Mouse (Mus musculus): Measurements from ENCODE around the gene Siah1b. TPM values are rescaled to one million over a fixed set of nuclear protein-coding genes. Genes with fewer than 3 reads are reported as not detected.

Gene Siah1b
- polyA plus RNA-seq (2014; fragmentation: Nextera tagmentation; extraction: Ambion mirVana): 39.7 and 43.5 TPM in 2 replicates

- no peak within 1 kb of the TSS; the same call in 1 of the 2 replicates for H3K27ac ChIP-seq (ENCODE audit: low read depth, low read length)
- no peaks in the 10 kb centered on the region for H3K4me1 ChIP-seq (replicated peaks; ENCODE audit: control insufficient read depth, insufficient read depth, low read length)
- no peaks in the 10 kb centered on the region for H3K9me3 ChIP-seq (ENCODE audit: control insufficient read depth, low read length)
- DNase-seq (ENCODE audit: low spot score) (peak; percentile 89), ATAC-seq (ENCODE audit: low FRiP score) (peak; percentile 99)
- H3K9ac ChIP-seq (ENCODE audit: low read depth, low read length): peak within 1 kb of the TSS; percentile 44; the same call in 1 of the 2 replicates
- peak within 1 kb of the TSS; percentile 52 for H3K4me3 ChIP-seq (ENCODE audit: low read depth, low read length)
- WGBS: 19% methylated on average over 53 of the region's 54 CpGs
- H3K36me3 ChIP-seq (ENCODE audit: control insufficient read depth, insufficient read depth, low read length): no peaks in the 10 kb centered on the region
- H3K27me3 ChIP-seq (ENCODE audit: control insufficient read depth, insufficient read depth, low read length): no peaks in the 10 kb centered on the region
- H3K4me2 ChIP-seq (replicated peaks; ENCODE audit: low read depth, low read length): peak within 1 kb of the TSS; percentile 54
Measured at GRCm38 (mm10) chrX:164076040-164076775, at the start of gene Siah1b. Gene Siah1b (minus strand): TSS chrX:164076493.

DNA sequence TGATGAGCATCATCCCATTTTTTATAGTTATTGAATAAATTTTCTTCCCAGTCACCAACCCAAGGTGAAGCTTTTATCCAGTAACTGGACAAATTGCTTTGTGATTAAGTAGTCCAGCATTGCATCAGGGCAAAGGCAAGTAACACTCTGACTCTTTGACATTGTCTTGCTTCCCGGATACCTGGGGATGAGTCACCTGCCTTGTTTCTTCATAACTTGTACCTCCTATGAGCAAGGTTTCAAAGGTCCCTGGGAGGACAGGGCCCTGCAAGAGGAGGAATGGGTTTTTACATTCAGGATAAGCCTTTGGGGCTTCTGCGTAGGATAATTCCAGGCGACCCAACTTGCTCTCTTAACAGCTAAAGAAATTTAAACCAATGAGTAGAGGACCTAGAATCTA lies 47.6 kb upstream of the Siah1b start:
- Histone ChIP-seq H3K4me1 (replicated peaks; ENCODE audit: control insufficient read depth, insufficient read depth, low read length) (no peaks in the 10 kb centered on the region), H3K9ac (ENCODE audit: low read depth, low read length) (no peak overlapping the region), H3K27ac (ENCODE audit: low read depth, low read length) (no peak overlapping the region), H3K27me3 (ENCODE audit: control insufficient read depth, insufficient read depth, low read length) (no peaks in the 10 kb centered on the region), H3K9me3 (ENCODE audit: control insufficient read depth, low read length) (no peaks in the 10 kb centered on the region), H3K4me3 (ENCODE audit: low read depth, low read length) (no peak overlapping the region), H3K36me3 (ENCODE audit: control insufficient read depth, insufficient read depth, low read length) (no peaks in the 10 kb centered on the region), H3K4me2 (replicated peaks; ENCODE audit: low read depth, low read length) (no peak overlapping the region)
- no peak for DNase-seq (ENCODE audit: low spot score)
- WGBS: 86% methylated on average over 3 of the region's 3 CpGs
- no peak for ATAC-seq (ENCODE audit: low FRiP score)

DNA sequence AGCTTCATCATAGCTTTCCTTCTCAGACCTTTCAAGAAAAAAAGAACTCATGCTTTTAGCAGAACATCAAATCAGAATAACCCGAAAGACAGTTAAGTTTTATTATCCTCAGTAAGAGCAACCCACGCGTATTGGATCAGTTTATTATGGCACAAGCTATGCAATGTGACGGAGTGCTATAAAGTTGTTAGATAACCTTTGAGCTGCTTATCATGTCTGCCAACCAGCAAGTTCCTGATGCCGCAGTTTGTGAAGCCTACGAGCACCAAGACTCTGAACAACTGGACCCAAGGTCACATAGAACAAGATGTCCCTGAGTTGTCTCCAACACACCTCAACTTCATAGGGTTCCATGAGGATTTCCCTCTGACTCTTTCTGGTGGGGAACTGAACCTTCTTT lies 37.5 kb upstream of the Siah1b start:
- Histone ChIP-seq H3K9ac (ENCODE audit: low read depth, low read length) (no peak overlapping the region), H3K36me3 (ENCODE audit: control insufficient read depth, insufficient read depth, low read length) (no peaks in the 10 kb centered on the region), H3K4me2 (replicated peaks; ENCODE audit: low read depth, low read length) (no peak overlapping the region), H3K4me1 (replicated peaks; ENCODE audit: control insufficient read depth, insufficient read depth, low read length) (no peaks in the 10 kb centered on the region), H3K27me3 (ENCODE audit: control insufficient read depth, insufficient read depth, low read length) (no peaks in the 10 kb centered on the region), H3K27ac (ENCODE audit: low read depth, low read length) (no peak overlapping the region), H3K4me3 (ENCODE audit: low read depth, low read length) (no peak overlapping the region), H3K9me3 (ENCODE audit: control insufficient read depth, low read length) (no peaks in the 10 kb centered on the region)
- ATAC-seq (ENCODE audit: low FRiP score) (no peak), DNase-seq (ENCODE audit: low spot score) (no peak)
- 95% methylated on average over 6 of the region's 6 CpGs for whole genome bisulfite sequencing

- Histone ChIP-seq H3K27me3 (ENCODE audit: control insufficient read depth, insufficient read depth, low read length) (no peaks in the 10 kb centered on the region), H3K9ac (ENCODE audit: low read depth, low read length) (no peak overlapping the region), H3K27ac (ENCODE audit: low read depth, low read length) (no peak overlapping the region), H3K4me2 (replicated peaks; ENCODE audit: low read depth, low read length) (no peak overlapping the region), H3K36me3 (ENCODE audit: control insufficient read depth, insufficient read depth, low read length) (no peaks in the 10 kb centered on the region), H3K4me3 (ENCODE audit: low read depth, low read length) (no peak overlapping the region), H3K4me1 (replicated peaks; ENCODE audit: control insufficient read depth, insufficient read depth, low read length) (no peaks in the 10 kb centered on the region), H3K9me3 (ENCODE audit: control insufficient read depth, low read length) (no peaks in the 10 kb centered on the region)
- WGBS: 77% methylated on average over 3 of the region's 3 CpGs
- DNase-seq (ENCODE audit: low spot score): no peak
- ATAC-seq (ENCODE audit: low FRiP score): no peak
Measured at GRCm38 (mm10) chrX:164111146-164111545, 34.9 kb upstream of the Siah1b start.

- Histone ChIP-seq H3K9ac (ENCODE audit: low read depth, low read length) (no peak overlapping the region), H3K36me3 (ENCODE audit: control insufficient read depth, insufficient read depth, low read length) (no peaks in the 10 kb centered on the region), H3K27ac (ENCODE audit: low read depth, low read length) (no peak overlapping the region), H3K9me3 (ENCODE audit: control insufficient read depth, low read length) (no peaks in the 10 kb centered on the region), H3K27me3 (ENCODE audit: control insufficient read depth, insufficient read depth, low read length) (peaks cover 3% of the 10 kb centered on the region; the same call in 1 of the 2 replicates), H3K4me2 (replicated peaks; ENCODE audit: low read depth, low read length) (no peak overlapping the region), H3K4me3 (ENCODE audit: low read depth, low read length) (no peak overlapping the region), H3K4me1 (replicated peaks; ENCODE audit: control insufficient read depth, insufficient read depth, low read length) (no peaks in the 10 kb centered on the region)
- WGBS: 73% methylated on average over 6 of the region's 6 CpGs
- DNase-seq (ENCODE audit: low spot score) (no peak), ATAC-seq (ENCODE audit: low FRiP score) (0 out of 2 replicates have a peak, but pooled peaks have one; percentile 19)
Measured at GRCm38 (mm10) chrX:164102656-164103055, 26.4 kb upstream of the Siah1b start.

DNA sequence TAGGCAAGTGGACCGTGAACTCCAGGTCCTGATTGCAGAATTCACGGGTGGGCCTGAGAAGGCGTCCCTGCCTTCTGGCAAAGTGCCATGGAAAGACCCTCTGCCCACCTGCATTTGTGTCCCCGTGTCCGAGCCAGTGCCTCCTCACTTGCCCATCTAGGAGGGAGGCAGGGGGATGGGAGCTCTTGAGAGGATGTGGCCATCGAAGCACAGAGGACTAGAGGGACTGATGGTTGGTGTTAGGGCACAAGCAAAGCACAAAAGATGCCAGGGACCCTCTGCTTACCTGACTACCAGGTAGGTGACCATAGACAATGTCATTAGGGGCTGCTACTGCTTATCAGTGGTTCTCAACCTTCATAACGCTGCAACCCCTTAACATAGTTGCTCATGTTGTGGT lies 25.9 kb upstream of the Siah1b start:
- Histone ChIP-seq H3K4me2 (replicated peaks; ENCODE audit: low read depth, low read length) (no peak overlapping the region), H3K27me3 (ENCODE audit: control insufficient read depth, insufficient read depth, low read length) (peaks cover 3% of the 10 kb centered on the region; the same call in 1 of the 2 replicates), H3K9ac (ENCODE audit: low read depth, low read length) (no peak overlapping the region), H3K36me3 (ENCODE audit: control insufficient read depth, insufficient read depth, low read length) (no peaks in the 10 kb centered on the region), H3K4me3 (ENCODE audit: low read depth, low read length) (no peak overlapping the region), H3K27ac (ENCODE audit: low read depth, low read length) (no peak overlapping the region), H3K9me3 (ENCODE audit: control insufficient read depth, low read length) (no peaks in the 10 kb centered on the region), H3K4me1 (replicated peaks; ENCODE audit: control insufficient read depth, insufficient read depth, low read length) (no peaks in the 10 kb centered on the region)
- DNase-seq (ENCODE audit: low spot score): no peak
- WGBS: 91% methylated on average over 7 of the region's 7 CpGs
- ATAC-seq (ENCODE audit: low FRiP score): no peak

DNA sequence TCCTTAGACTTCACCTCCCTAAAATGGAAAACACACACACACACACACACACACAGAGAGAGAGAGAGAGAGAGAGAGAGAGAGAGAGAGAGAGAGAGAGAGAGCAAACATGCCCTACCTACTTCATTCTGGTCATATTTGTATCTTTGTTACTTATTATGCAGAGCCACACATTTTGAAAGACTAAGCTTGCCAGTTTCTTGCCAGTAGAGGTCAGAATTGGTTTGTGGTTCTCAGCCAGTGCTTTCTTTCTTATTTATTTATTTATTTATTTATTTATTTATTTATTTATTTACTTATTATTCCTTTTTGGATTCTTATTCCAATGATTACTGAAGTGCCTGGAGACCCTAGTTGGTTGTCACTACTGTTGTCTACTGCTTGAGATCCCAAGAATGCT lies 25.2 kb upstream of the Siah1b start:
- H3K4me3 ChIP-seq (ENCODE audit: low read depth, low read length): no peak overlapping the region
- peaks cover 3% of the 10 kb centered on the region; the same call in 1 of the 2 replicates for H3K27me3 ChIP-seq (ENCODE audit: control insufficient read depth, insufficient read depth, low read length)
- no peak overlapping the region for H3K9ac ChIP-seq (ENCODE audit: low read depth, low read length)
- no peaks in the 10 kb centered on the region for H3K9me3 ChIP-seq (ENCODE audit: control insufficient read depth, low read length)
- H3K4me2 ChIP-seq (replicated peaks; ENCODE audit: low read depth, low read length): no peak overlapping the region
- ATAC-seq (ENCODE audit: low FRiP score): no peak
- H3K36me3 ChIP-seq (ENCODE audit: control insufficient read depth, insufficient read depth, low read length): no peaks in the 10 kb centered on the region
- H3K4me1 ChIP-seq (replicated peaks; ENCODE audit: control insufficient read depth, insufficient read depth, low read length): no peaks in the 10 kb centered on the region
- DNase-seq (ENCODE audit: low spot score): no peak
- H3K27ac ChIP-seq (ENCODE audit: low read depth, low read length): no peak overlapping the region

DNA sequence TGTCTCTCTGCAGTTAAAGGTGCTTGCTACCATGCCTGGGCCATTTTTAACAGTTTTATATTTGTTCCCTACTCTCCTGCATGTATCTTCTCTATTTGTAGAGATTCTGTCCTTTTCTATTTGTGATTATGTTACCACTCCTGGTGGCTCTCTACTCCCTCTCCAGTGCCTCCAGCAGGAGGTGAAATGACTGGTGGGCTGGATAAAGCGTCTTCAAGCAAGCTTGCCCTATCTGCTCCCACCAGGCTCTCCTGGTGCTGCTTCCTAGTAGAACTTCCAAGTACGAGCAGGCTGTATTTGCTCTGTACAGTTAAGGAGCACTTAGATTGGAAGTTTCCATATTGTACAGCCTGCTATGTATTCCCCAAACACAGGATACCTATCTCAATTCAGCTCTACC lies 19.5 kb upstream of the Siah1b start:
- Histone ChIP-seq H3K4me2 (replicated peaks; ENCODE audit: low read depth, low read length) (no peak overlapping the region), H3K27me3 (ENCODE audit: control insufficient read depth, insufficient read depth, low read length) (no peaks in the 10 kb centered on the region; the same call in 1 of the 2 replicates), H3K4me1 (replicated peaks; ENCODE audit: control insufficient read depth, insufficient read depth, low read length) (no peaks in the 10 kb centered on the region), H3K36me3 (ENCODE audit: control insufficient read depth, insufficient read depth, low read length) (no peaks in the 10 kb centered on the region), H3K4me3 (ENCODE audit: low read depth, low read length) (no peak overlapping the region), H3K9me3 (ENCODE audit: control insufficient read depth, low read length) (no peaks in the 10 kb centered on the region), H3K9ac (ENCODE audit: low read depth, low read length) (no peak overlapping the region), H3K27ac (ENCODE audit: low read depth, low read length) (no peak overlapping the region)
- no peak for DNase-seq (ENCODE audit: low spot score)
- no peak for ATAC-seq (ENCODE audit: low FRiP score)
- 69% methylated on average over 2 of the region's 2 CpGs for WGBS

DNA sequence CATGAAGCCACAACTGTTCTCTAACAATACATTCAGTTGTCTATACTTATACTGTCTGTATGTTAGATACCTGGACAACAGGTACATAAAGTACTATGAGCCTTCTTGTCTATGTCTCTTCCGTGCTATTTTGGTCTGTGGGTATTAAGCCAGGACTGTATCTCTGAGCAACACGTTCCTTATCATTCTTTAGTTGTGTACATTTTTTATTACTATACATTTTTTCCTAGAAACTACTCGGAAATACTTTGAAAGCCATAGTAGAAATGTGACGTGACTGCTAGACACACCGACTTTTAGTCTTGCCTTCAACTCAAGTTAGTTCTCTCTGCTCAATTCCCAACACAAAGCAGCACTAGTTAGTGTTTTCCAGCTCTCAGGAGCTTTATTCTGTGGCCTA lies 17.1 kb upstream of the Siah1b start:
- H3K9me3 ChIP-seq (ENCODE audit: control insufficient read depth, low read length): no peaks in the 10 kb centered on the region
- no peak overlapping the region for H3K4me3 ChIP-seq (ENCODE audit: low read depth, low read length)
- H3K27me3 ChIP-seq (ENCODE audit: control insufficient read depth, insufficient read depth, low read length): peaks cover 2% of the 10 kb centered on the region; the same call in 1 of the 2 replicates
- no peaks in the 10 kb centered on the region for H3K4me1 ChIP-seq (replicated peaks; ENCODE audit: control insufficient read depth, insufficient read depth, low read length)
- no peak overlapping the region for H3K9ac ChIP-seq (ENCODE audit: low read depth, low read length)
- H3K27ac ChIP-seq (ENCODE audit: low read depth, low read length): no peak overlapping the region
- ATAC-seq (ENCODE audit: low FRiP score): no peak
- H3K4me2 ChIP-seq (replicated peaks; ENCODE audit: low read depth, low read length): no peak overlapping the region
- DNase-seq (ENCODE audit: low spot score): no peak
- 91% methylated on average over 5 of the region's 5 CpGs for WGBS
- no peaks in the 10 kb centered on the region for H3K36me3 ChIP-seq (ENCODE audit: control insufficient read depth, insufficient read depth, low read length)
